Mouse (Mus musculus) heart, postnatal 0 days (tissue): ENCODE data around the gene Cars2. TPM values are rescaled to one million over a fixed set of nuclear protein-coding genes. Genes with fewer than 3 reads are reported as not detected.
"Not testable (repeated sequence)": the region's sequence is repeated elsewhere in the genome, so short reads cannot be mapped to it uniquely, and the experiment has no call there.

Source experiments
- ATAC-seq: fragments of 200-750 bp; cut with Nextera tagmentation; 2 replicates; pipeline ENCODE4 v1.8.0; 2017; ENCODE audit warnings: low read depth, moderate number of reproducible peaks, moderate library complexity; ENCODE audit not compliant: insufficient read depth
- DNase-seq: peaks from one replicate; pipeline ENCODE4 v3.0.0-alpha.2; 2016; ENCODE audit warnings: low spot score
- H3K27ac ChIP-seq: fragments of 300-500 bp; sonication (generic); 2 replicates; pipeline ENCODE4 v1.5.1; 2014; ENCODE audit warnings: low read depth, mild to moderate bottlenecking
- H3K27me3 ChIP-seq: fragments of 300-500 bp; sonication (generic); 2 replicates; pipeline ENCODE4 v1.6.1; 2014; ENCODE audit warnings: low read length, mixed read lengths; ENCODE audit not compliant: control insufficient read depth, insufficient read depth
- H3K36me3 ChIP-seq: fragments of 300-500 bp; sonication (generic); replicated peaks from 2 replicates; pipeline ENCODE4 v1.6.1; 2014; ENCODE audit warnings: low read length, mixed read lengths; ENCODE audit not compliant: control insufficient read depth, insufficient read depth
- H3K4me1 ChIP-seq: fragments of 300-500 bp; sonication (generic); 2 replicates; pipeline ENCODE4 v1.6.1; 2014; ENCODE audit warnings: antibody characterized with exemption; ENCODE audit not compliant: control insufficient read depth, insufficient read depth
- H3K4me2 ChIP-seq: fragments of 300-500 bp; sonication (generic); 2 replicates; pipeline ENCODE4 v1.6.1; 2014; ENCODE audit warnings: low read depth, mild to moderate bottlenecking, low read length, moderate library complexity
- H3K4me3 ChIP-seq: fragments of 300-500 bp; sonication (generic); 2 replicates; pipeline ENCODE4 v1.5.1; 2014; ENCODE audit warnings: low read depth, low read length
- H3K9ac ChIP-seq: fragments of 300-500 bp; sonication (generic); replicated peaks from 2 replicates; pipeline ENCODE4 v1.6.1; 2014; ENCODE audit warnings: low read depth, low read length, mixed read lengths
- H3K9me3 ChIP-seq: fragments of 300-500 bp; sonication (generic); replicated peaks from 2 replicates; pipeline ENCODE4 v1.6.1; 2016; ENCODE audit warnings: low read length; ENCODE audit not compliant: control insufficient read depth
- CTCF ChIP-seq: IDR thresholded peaks from 2 replicates; pipeline ENCODE4 v1.5.1; 2016; ENCODE audit warnings: antibody characterized with exemption, control low read depth, low read depth
- EP300 ChIP-seq: IDR thresholded peaks from 2 replicates; pipeline ENCODE4 v1.6.1; 2016; ENCODE audit warnings: antibody characterized with exemption, low read depth
- WGBS: fragments of 180-500 bp; shearing (Covaris S2); extraction: QIAGEN DNeasy Blood & Tissue Kit; methylation state at CpG from one replicate; pipeline ENCODE4 v1.1.7; 2014; 5-methylcytosine and 5-hydroxymethylcytosine counted together
- polyA plus RNA-seq: library from polyadenylated mRNA; unstranded; fragments of >200 nt; fragmentation: Nextera tagmentation; extraction: Ambion mirVana; gene quantifications from 2 replicates; pipeline ENCODE4 v1.2.1, GENCODE M21; 2015
- total RNA-seq: library from RNA; depleted of rRNA; stranded (reverse); fragments of >200 nt; gene quantifications from 2 replicates; pipeline ENCODE4 v1.2.3, GENCODE M21; 2014; ENCODE audit warnings: low replicate concordance

Cars2 gene
- total and polyA plus RNA-seq, 2 experiments from 2014 or later, result 21.2 to 40.1 TPM

DNA sequence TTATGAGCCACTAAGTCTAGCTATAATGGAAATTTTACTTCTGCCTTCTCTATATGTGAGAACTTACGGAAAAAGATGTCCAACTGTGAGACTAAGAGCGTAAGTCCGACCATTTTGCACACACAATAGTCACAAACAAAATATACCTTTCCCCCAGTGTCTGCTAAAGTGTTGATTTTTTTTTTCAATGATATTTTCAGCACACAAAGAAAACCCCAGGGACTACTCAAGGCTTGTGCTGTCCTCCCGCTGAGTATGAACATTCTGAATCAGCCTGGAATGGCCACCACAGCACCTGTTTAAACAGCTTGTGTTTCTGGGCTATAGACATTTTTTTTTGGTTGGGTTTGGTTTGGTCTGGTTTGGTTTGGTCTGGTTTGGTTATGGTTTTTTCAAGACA, 20.2 kb upstream of the Cars2 start:
- no peak for TF ChIP-seq CTCF
- TF ChIP-seq EP300, result no peak
- Histone ChIP-seq H3K4me1 (no peaks in the 10 kb centered on the region), H3K27ac (no peak overlapping the region), H3K36me3 (no peaks in the 10 kb centered on the region), H3K9ac (no peak overlapping the region), H3K27me3 (no peaks in the 10 kb centered on the region), H3K4me2 (no peak overlapping the region), H3K4me3 (no peak overlapping the region), H3K9me3 (no peaks in the 10 kb centered on the region)
- WGBS, result 93% methylated on average over 4 of the region's 4 CpGs
- ATAC-seq, result no peak
- no peak for DNase-seq

DNA sequence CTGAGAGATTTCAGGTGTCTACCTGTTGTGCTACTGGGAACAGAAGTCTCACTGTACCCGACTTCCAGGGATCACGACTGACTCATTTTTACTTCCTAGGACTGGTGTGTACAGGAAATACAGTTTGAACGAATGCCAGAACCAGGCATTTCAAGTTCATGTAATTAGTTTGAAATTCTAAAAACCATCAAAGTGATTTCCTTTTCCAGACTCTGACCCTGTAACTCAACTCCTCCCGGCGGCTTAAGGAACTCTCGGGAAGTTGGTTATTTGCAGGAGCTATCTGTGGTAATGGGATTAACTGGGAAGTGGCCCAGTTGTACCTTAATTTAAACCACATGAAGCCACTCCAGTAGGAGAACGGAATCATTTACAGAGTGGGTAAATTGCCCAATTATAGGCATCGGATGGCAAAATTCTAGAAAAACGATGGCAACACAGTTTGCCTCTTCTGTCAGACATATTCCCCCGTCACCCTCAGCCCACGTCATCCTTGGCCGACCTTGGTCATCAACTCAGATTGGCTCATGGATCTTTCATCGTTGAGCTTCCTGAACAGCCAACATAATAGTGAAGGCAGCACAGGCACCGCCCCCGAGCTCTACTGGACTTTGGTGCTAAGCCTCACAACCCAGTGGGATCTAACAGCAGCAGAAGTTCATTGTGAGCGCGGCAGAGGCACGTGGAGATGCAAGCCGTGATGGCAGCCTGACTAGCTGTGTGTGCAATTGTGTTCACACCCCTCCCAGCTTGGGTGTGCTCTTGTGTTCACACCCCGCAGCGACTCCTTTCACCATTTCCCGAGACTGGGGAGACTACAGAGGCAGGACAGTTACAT, 18.9 kb upstream of the Cars2 start:
- Histone ChIP-seq H3K27ac (no peak overlapping the region), H3K9ac (no peak overlapping the region), H3K36me3 (peaks cover 10% of the 10 kb centered on the region), H3K9me3 (no peaks in the 10 kb centered on the region), H3K4me3 (no peak overlapping the region), H3K4me1 (no peaks in the 10 kb centered on the region), H3K4me2 (no peak overlapping the region), H3K27me3 (no peaks in the 10 kb centered on the region)
- 76% methylated on average over 22 of the region's 22 CpGs for WGBS
- DNase-seq (no peak), ATAC-seq (no peak)
- TF ChIP-seq EP300, result no peak
- no peak for TF ChIP-seq CTCF

DNA sequence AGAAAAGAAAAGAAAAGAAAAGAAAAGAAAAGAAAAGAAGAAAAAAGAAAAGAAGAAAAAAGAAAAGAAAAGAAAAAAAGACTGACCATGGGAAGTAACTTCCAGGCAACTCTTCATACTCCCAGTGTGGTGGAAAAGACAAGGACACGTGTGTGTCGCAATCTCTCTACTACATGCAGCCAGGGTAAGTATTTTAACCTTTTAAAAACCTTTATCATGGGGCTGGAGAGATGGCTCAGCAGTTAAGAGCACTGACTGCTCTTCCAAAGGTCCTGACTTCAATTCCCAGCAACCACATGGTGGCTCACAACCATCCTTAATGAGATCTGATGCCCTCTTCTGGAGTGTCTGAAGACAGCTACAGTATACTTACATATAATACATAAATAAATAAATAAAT, 17.6 kb upstream of the Cars2 start:
- peaks cover 23% of the 10 kb centered on the region for H3K36me3 ChIP-seq
- not testable (repeated sequence) for H3K4me1 ChIP-seq, H3K4me3 ChIP-seq, H3K27me3 ChIP-seq, H3K9ac ChIP-seq, H3K9me3 ChIP-seq, H3K27ac ChIP-seq, H3K4me2 ChIP-seq, DNase-seq, ATAC-seq
- 87% methylated on average over 2 of the region's 2 CpGs for WGBS

DNA sequence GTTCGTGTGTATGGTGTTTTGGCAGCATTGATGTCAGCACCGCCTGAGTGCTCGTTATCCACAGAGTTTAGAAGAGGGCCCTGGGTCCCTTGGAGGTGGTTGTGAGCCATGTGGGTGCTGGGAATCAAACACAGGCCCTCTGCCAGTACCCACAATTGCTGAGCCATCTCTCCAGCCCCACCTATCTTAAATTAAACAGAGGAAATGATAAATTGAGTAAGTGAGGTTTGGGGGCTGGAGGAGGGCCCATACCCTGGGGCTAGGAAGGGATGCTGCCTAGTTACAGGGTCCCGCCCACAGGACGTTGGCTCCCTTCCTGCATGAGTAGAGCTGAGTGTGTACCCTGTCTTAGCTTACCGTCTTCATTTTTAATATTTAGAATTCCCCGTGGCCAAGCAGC, 14.1 kb upstream of the Cars2 start:
- H3K9me3 ChIP-seq, result no peaks in the 10 kb centered on the region
- no peak for DNase-seq
- H3K4me3 ChIP-seq, result no peak overlapping the region
- no peak overlapping the region for H3K4me2 ChIP-seq
- no peak for ATAC-seq
- H3K36me3 ChIP-seq, result peaks cover 37% of the 10 kb centered on the region
- no peak overlapping the region for H3K9ac ChIP-seq
- no peak overlapping the region for H3K27ac ChIP-seq
- 85% methylated on average over 7 of the region's 7 CpGs for WGBS
- H3K27me3 ChIP-seq, result no peaks in the 10 kb centered on the region
- TF ChIP-seq EP300 (no peak), CTCF (no peak)
- peaks cover under 1% of the 10 kb centered on the region; the same call in 1 of the 2 replicates for H3K4me1 ChIP-seq

DNA sequence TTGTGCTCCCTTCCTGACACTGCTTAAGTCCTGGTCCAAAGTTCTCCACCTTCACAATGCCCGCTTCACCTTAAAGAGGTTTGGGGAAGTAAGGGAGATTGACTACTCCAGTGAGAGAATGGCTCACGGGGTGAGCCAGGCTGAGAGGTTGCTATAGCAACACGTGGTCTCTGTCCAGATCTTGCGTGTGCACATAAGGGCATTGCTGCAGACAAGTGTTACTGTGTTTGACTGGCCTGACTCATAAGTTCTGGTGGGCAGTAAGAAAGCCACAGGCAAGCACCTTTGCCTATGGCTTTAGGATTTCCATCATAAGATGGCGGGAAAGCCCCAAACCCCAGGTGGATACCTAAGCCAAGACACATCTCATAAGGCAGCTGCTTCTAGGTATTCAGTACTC, 13.7 kb upstream of the Cars2 start:
- Histone ChIP-seq H3K27me3 (no peaks in the 10 kb centered on the region), H3K4me3 (no peak overlapping the region), H3K9ac (no peak overlapping the region), H3K36me3 (peaks cover 37% of the 10 kb centered on the region), H3K9me3 (no peaks in the 10 kb centered on the region), H3K4me2 (no peak overlapping the region), H3K4me1 (peaks cover 5% of the 10 kb centered on the region; the same call in 1 of the 2 replicates), H3K27ac (no peak overlapping the region)
- no peak for DNase-seq
- no peak for ATAC-seq
- WGBS, result 88% methylated on average over 5 of the region's 5 CpGs
- no peak for TF ChIP-seq EP300
- no peak for TF ChIP-seq CTCF

DNA sequence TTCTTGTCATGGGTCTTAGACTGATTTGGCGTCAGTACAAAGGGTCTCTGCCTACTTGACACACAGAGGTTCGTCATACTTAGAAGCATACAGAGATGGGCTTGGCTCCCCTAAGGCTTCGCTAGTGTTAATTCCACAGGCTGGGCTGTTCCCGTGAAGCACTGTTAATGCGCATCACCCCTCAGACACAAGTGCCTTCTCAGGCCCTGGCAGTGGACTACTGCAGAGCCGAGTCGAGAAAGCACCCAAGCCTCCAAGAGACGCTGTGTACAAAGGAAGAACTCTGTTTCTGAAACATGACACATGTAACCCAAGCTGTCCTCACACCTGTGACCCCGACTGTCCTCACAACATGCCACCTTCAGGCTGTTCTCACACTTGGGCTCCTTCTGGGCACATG, 9.6 kb upstream of the Cars2 start:
- Histone ChIP-seq H3K36me3 (peaks cover 33% of the 10 kb centered on the region), H3K4me3 (no peak overlapping the region), H3K9ac (no peak overlapping the region), H3K27ac (no peak overlapping the region), H3K9me3 (no peaks in the 10 kb centered on the region), H3K4me1 (peaks cover 12% of the 10 kb centered on the region), H3K27me3 (no peaks in the 10 kb centered on the region), H3K4me2 (no peak overlapping the region)
- no peak for ATAC-seq
- no peak for DNase-seq
- TF ChIP-seq EP300 (no peak), CTCF (no peak)
- WGBS, result 71% methylated on average over 9 of the region's 9 CpGs
